Mouse (Mus musculus) liver, embryonic 11.5 days (tissue): ENCODE measurements around the gene Dock4. TPM values are rescaled to one million over a fixed set of nuclear protein-coding genes. Genes with fewer than 3 reads are reported as not detected.

Experiments
- ATAC-seq: fragments of 200-750 bp; cut with Nextera tagmentation; replicated peaks from 2 replicates; pipeline ENCODE4 v1.8.0; 2017; ENCODE audit warnings: moderate number of reproducible peaks, mild to moderate bottlenecking, moderate TSS enrichment, moderate library complexity; ENCODE audit not compliant: low FRiP score
- DNase-seq: peaks from one replicate; pipeline ENCODE4 v3.0.0-alpha.2; 2017; ENCODE audit warnings: low spot score
- H3K27ac ChIP-seq: fragments of 300-500 bp; sonication (generic); 2 replicates; pipeline ENCODE4 v1.5.1; 2014; ENCODE audit warnings: mild to moderate bottlenecking, low read depth, low read length, control low read depth
- H3K27me3 ChIP-seq: fragments of 300-500 bp; sonication (generic); replicated peaks from 2 replicates; pipeline ENCODE4 v1.6.1; 2014; ENCODE audit warnings: low read length, mixed read lengths; ENCODE audit not compliant: control insufficient read depth, insufficient read depth
- H3K36me3 ChIP-seq: fragments of 300-500 bp; sonication (generic); 2 replicates; pipeline ENCODE4 v1.6.1; 2014; ENCODE audit warnings: mild to moderate bottlenecking, low read length, moderate library complexity, mixed read lengths; ENCODE audit not compliant: control insufficient read depth, insufficient read depth
- H3K4me1 ChIP-seq: fragments of 300-500 bp; sonication (generic); replicated peaks from 2 replicates; pipeline ENCODE4 v1.6.1; 2014; ENCODE audit warnings: low read length, mixed read lengths; ENCODE audit not compliant: control insufficient read depth, insufficient read depth
- H3K4me2 ChIP-seq: fragments of 300-500 bp; sonication (generic); 2 replicates; pipeline ENCODE4 v1.6.1; 2014; ENCODE audit warnings: mild to moderate bottlenecking, control low read depth, moderate library complexity
- H3K4me3 ChIP-seq: fragments of 300-500 bp; sonication (generic); 2 replicates; pipeline ENCODE4 v1.5.1; 2014; ENCODE audit warnings: low read depth, low read length, control low read depth
- H3K9ac ChIP-seq: fragments of 300-500 bp; sonication (generic); 2 replicates; pipeline ENCODE4 v1.6.1; 2014; ENCODE audit warnings: low read depth, low read length, control low read depth
- H3K9me3 ChIP-seq: fragments of 300-500 bp; sonication (generic); 2 replicates; pipeline ENCODE4 v1.6.1; 2016; ENCODE audit warnings: low read length, inconsistent platforms, mixed read lengths; ENCODE audit not compliant: control insufficient read depth
- WGBS: fragments of 180-500 bp; shearing (Covaris S2); extraction: QIAGEN DNeasy Blood & Tissue Kit; methylation state at CpG from one replicate; pipeline ENCODE4 v1.1.7; 2014; 5-methylcytosine and 5-hydroxymethylcytosine counted together
- polyA plus RNA-seq: library from polyadenylated mRNA; unstranded; fragments of >200 nt; fragmentation: Nextera tagmentation; extraction: Ambion mirVana; gene quantifications from 2 replicates; pipeline ENCODE4 v1.2.1, GENCODE M21; 2014

Dock4 gene
- polyA plus RNA-seq, 1 experiment from 2014 or later = 4.4 TPM

GRCm38 (mm10) chr12:40599952-40600351, 154.2 kb downstream of the Dock4 start:
- Histone ChIP-seq H3K4me1 (no peaks in the 10 kb centered on the region; the same call in 1 of the 2 replicates), H3K27ac (no peak overlapping the region), H3K4me3 (no peak overlapping the region), H3K4me2 (no peak overlapping the region), H3K27me3 (no peaks in the 10 kb centered on the region), H3K9ac (no peak overlapping the region), H3K9me3 (no peaks in the 10 kb centered on the region), H3K36me3 (no peaks in the 10 kb centered on the region)
- DNase-seq (no peak), ATAC-seq (no peak)
- WGBS = 65% methylated on average over 2 of the region's 2 CpGs

GRCm38 (mm10) chr12:40605565-40605964, 159.8 kb downstream of the Dock4 start:
- Histone ChIP-seq H3K36me3 (no peaks in the 10 kb centered on the region), H3K4me3 (no peak overlapping the region), H3K27ac (no peak overlapping the region), H3K9ac (no peak overlapping the region), H3K9me3 (no peaks in the 10 kb centered on the region), H3K4me1 (no peaks in the 10 kb centered on the region), H3K27me3 (no peaks in the 10 kb centered on the region), H3K4me2 (no peak overlapping the region)
- 80% methylated on average over 4 of the region's 4 CpGs for WGBS
- DNase-seq (no peak), ATAC-seq (no peak)

GRCm38 (mm10) chr12:40622926-40623325, 177.2 kb downstream of the Dock4 start:
- Histone ChIP-seq H3K27ac (no peak overlapping the region), H3K4me2 (no peak overlapping the region), H3K4me3 (no peak overlapping the region), H3K9me3 (no peaks in the 10 kb centered on the region), H3K36me3 (no peaks in the 10 kb centered on the region), H3K27me3 (no peaks in the 10 kb centered on the region), H3K4me1 (no peaks in the 10 kb centered on the region), H3K9ac (no peak overlapping the region)
- DNase-seq (no peak), ATAC-seq (no peak)

- no peak overlapping the region for H3K27ac ChIP-seq
- WGBS = 61% methylated on average over 1 of the region's 1 CpGs
- no peak for DNase-seq
- H3K27me3 ChIP-seq = no peaks in the 10 kb centered on the region
- no peak overlapping the region for H3K4me2 ChIP-seq
- H3K9ac ChIP-seq = no peak overlapping the region
- no peak for ATAC-seq
- H3K36me3 ChIP-seq = no peaks in the 10 kb centered on the region
- no peaks in the 10 kb centered on the region for H3K9me3 ChIP-seq
- H3K4me1 ChIP-seq = no peaks in the 10 kb centered on the region
- no peak overlapping the region for H3K4me3 ChIP-seq
Measured at GRCm38 (mm10) chr12:40626521-40626920, 180.8 kb downstream of the Dock4 start.

- 70% methylated on average over 2 of the region's 2 CpGs for WGBS
- no peaks in the 10 kb centered on the region for H3K36me3 ChIP-seq
- no peak for DNase-seq
Measured at GRCm38 (mm10) chr12:40633242-40633641, 187.5 kb downstream of the Dock4 start.

GRCm38 (mm10) chr12:40634169-40634568, 188.4 kb downstream of the Dock4 start:
- no peaks in the 10 kb centered on the region for H3K9me3 ChIP-seq
- DNase-seq (no peak), ATAC-seq (no peak)
- WGBS = 80% methylated on average over 7 of the region's 7 CpGs
- no peaks in the 10 kb centered on the region for H3K27me3 ChIP-seq
- H3K4me3 ChIP-seq = no peak overlapping the region
- H3K4me1 ChIP-seq = no peaks in the 10 kb centered on the region
- no peak overlapping the region for H3K4me2 ChIP-seq
- H3K36me3 ChIP-seq = no peaks in the 10 kb centered on the region
- no peak overlapping the region for H3K9ac ChIP-seq
- H3K27ac ChIP-seq = no peak overlapping the region

More at GRCm38 (mm10) chr12:40633242-40633641, 187.5 kb downstream of the Dock4 start:
- no peak for ATAC-seq
- no peak overlapping the region for H3K9ac ChIP-seq
- H3K4me1 ChIP-seq = no peaks in the 10 kb centered on the region
- H3K4me3 ChIP-seq = no peak overlapping the region
- no peak overlapping the region for H3K4me2 ChIP-seq
- no peak overlapping the region for H3K27ac ChIP-seq
- H3K27me3 ChIP-seq = no peaks in the 10 kb centered on the region
- H3K9me3 ChIP-seq = no peaks in the 10 kb centered on the region

- Histone ChIP-seq H3K9ac (no peak overlapping the region), H3K4me1 (no peaks in the 10 kb centered on the region), H3K36me3 (no peaks in the 10 kb centered on the region), H3K9me3 (no peaks in the 10 kb centered on the region), H3K4me2 (no peak overlapping the region), H3K27me3 (no peaks in the 10 kb centered on the region), H3K4me3 (no peak overlapping the region), H3K27ac (no peak overlapping the region)
- 88% methylated on average over 6 of the region's 6 CpGs for WGBS
- DNase-seq (no peak), ATAC-seq (no peak)
Measured at GRCm38 (mm10) chr12:40635991-40636390, 190.2 kb downstream of the Dock4 start.

GRCm38 (mm10) chr12:40637427-40637826, 191.7 kb downstream of the Dock4 start:
- Histone ChIP-seq H3K9me3 (no peaks in the 10 kb centered on the region), H3K9ac (no peak overlapping the region), H3K4me1 (no peaks in the 10 kb centered on the region), H3K27ac (no peak overlapping the region), H3K4me3 (no peak overlapping the region), H3K36me3 (no peaks in the 10 kb centered on the region), H3K27me3 (no peaks in the 10 kb centered on the region), H3K4me2 (no peak overlapping the region)
- ATAC-seq (no peak), DNase-seq (no peak)
- 76% methylated on average over 2 of the region's 2 CpGs for WGBS

- Histone ChIP-seq H3K4me2 (no peak overlapping the region), H3K4me1 (no peaks in the 10 kb centered on the region), H3K9me3 (no peaks in the 10 kb centered on the region), H3K27ac (no peak overlapping the region), H3K27me3 (no peaks in the 10 kb centered on the region), H3K9ac (no peak overlapping the region), H3K36me3 (no peaks in the 10 kb centered on the region), H3K4me3 (no peak overlapping the region)
- WGBS = 78% methylated on average over 6 of the region's 6 CpGs
- DNase-seq (no peak), ATAC-seq (no peak)
Measured at GRCm38 (mm10) chr12:40645869-40646268, 200.1 kb downstream of the Dock4 start.
